Mouse (Mus musculus) adrenal gland, adult 2 months (tissue): Measurements from ENCODE around the gene Necap1. TPM values are rescaled to one million over a fixed set of nuclear protein-coding genes. Genes with fewer than 3 reads are reported as not detected.

ENCODE experiments used
- DNase-seq: peaks from one replicate; pipeline ENCODE4 v3.0.0; 2021
- microRNA-seq, 2 experiments: library from miRNA; unstranded; fragments of <30 nt; microRNA quantifications; one replicate each; pipeline ENCODE4 v1.2.0; 2021
- polyA plus RNA-seq: library from polyadenylated mRNA; depleted of rRNA; stranded (reverse); fragments of >200 nt; gene quantifications from 2 replicates; pipeline ENCODE4 v1.2.3, GENCODE M21; 2012; rRNA removed
- total RNA-seq, 2 experiments: library from RNA; stranded (reverse); gene quantifications; 2 replicates each; pipeline ENCODE4 v1.2.3; 2021

The Necap1 gene
- total and polyA plus RNA-seq, 3 experiments, result 12.4 to 55.3 (median 51.3) TPM

DNA sequence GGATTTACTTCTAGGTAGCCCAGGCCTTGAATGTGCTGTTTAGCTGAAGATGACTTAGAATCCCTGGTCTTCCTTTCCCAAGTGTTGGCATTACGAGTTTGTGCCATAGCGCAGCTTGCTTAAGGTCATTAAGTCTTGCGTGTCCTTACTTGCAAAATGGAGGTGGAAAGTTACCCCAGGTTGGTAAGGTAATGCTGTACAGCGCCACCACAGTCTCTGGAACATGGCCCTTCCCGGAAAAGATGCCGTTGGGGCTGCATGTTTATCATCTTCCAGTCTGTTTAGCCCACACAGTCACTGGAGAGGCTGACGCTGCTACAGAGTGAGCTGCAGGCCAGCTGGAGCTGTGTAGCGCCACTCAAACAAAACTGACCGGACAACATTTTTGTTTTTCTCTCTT lies 9.3 kb downstream of the Necap1 start:
- DNase-seq, result no peak

DNA sequence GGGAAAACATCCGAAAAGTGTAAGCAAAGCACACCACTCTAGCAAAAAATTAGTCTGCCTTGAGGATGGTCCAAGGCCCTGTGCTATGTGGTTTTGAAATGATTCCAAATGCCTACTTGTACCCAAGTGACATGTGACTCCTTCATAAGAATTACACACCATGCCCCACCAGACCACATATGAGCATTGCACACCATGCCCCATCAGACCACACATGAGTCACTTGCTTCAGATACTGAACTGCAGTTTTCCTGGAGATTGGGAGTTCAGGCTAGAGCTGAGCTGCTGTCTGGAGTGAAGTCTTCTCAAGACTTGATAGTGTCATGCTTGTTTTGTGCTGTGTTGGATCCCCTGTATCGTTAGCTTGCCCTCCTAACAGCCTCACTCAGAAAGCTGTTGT lies 15.3 kb downstream of the Necap1 start:
- no peak for DNase-seq

DNA sequence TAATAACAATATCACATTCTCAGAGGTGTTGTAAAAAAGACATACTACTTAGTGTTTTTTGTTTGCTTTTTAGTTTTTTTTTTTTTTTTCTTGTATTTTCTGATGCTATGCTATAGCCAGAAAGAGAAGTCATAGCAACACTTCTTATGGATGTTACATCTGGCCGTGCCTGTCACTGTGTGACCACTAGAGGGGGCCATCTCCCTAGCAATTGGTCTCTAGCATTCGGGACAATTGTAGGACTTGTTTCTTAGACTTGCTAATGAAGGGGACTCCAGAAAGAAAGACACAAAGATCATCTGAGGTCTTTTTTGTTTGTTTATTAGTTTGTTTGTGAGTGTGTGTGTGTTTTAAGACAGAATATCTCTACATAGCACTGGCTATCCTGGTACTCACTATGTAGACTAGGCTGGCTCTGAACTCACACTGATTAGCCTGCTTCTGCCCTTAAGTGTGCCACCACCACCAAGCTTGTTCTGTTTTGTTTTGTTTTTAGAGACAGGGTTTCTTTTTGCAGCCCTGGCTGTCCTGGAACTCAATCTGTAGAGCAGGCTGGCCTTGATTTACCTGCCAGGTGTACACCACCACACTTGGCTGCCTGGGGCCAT lies 18.3 kb downstream of the Necap1 start:
- peak; percentile 42 for DNase-seq

DNA sequence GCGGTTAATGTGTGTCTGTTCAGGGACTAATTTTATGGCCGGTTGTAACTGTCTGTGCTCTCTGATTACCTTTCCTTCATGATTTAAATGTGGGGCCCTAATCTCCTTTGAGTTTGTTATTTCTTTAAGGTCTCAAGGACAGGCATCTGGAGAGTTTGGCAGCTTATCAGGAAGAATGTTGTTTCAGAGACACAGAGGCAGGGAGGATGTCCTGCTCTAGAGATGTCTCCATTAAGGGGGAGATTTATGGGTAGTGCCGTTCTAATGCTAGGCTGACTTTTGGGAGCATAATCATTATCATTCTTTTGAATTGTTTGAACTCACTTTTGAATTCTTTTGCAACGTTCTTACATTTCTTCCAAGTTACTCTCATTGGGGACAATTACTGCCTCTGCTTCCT lies 45.6 kb downstream of the Necap1 start:
- no peak for DNase-seq

DNA sequence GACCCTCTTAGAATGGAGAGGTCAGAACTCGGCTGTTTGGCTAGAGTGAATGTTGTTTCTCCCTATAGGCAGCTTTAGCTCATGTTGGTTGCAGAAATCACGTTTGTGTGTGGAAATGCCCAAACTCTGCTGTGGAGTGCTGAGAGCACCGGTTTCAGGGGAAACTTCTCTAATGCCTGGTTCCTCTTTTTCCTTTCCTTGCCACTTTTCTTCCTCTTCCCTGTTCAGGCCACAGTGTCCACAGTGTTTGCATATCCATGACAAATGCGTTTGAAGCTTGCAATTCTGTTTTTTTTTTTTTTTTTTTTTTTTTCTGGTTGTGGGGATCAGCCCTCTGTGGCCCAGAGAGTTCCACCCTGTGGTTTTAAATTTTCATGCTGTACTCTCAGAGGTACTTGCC lies 47.2 kb downstream of the Necap1 start, which contains the start of gene Clec4a1:
Gene Clec4a1 (plus strand): TSS at position 398 of the 400 bp plus-strand sequence.
- DNase-seq, result no peak

DNA sequence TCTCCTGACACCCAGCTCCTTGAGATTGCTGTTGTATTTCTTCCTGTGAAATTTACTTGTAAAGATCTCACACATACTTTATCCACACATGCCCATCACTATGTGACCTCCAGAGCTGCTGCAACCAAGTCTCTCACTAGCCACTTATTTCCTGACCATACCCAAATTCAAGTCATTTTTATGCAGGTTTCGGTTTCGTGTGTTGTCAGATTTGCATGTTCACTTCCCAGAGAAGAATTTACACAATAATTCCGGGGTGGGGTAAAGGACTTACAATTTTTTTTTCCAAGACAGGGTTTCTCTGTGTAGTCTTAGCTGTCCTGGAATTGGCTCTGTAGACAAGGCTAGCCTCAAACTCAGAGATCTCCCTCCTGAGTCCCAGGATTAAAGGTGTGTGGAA lies 60.6 kb downstream of the Necap1 start:
- no peak for DNase-seq

Small RNA genes within 50 kb of the gene (microRNA-seq; reads per million reads assigned to microRNA genes)
- 0 to 0.22 reads per million in 2 experiments for gene Mir7231

Other genes starting within 250 kb of the Necap1 start
- gene Dppa3, start 248.1 kb upstream of the Necap1 start, total RNA-seq, result not detected
- gene Dppa3, start 248.1 kb upstream of the Necap1 start, polyA plus RNA-seq, result not detected in 2 replicates
- gene Nanog, start 167.0 kb upstream of the Necap1 start, total RNA-seq, result not detected
- gene Nanog, start 167.0 kb upstream of the Necap1 start, polyA plus RNA-seq, result not detected in 2 replicates
- gene Slc2a3, start 72.8 kb upstream of the Necap1 start, total RNA-seq, result 10 to 100 TPM in 1 of 2 experiments, 1 to 10 TPM in 1; 5.2 to 10.5 TPM
- 2.1 and 2.2 TPM in 2 replicates for gene Slc2a3, start 72.8 kb upstream of the Necap1 start, polyA plus RNA-seq
- gene Foxj2, start 54.6 kb upstream of the Necap1 start, total RNA-seq, result 10 to 100 TPM; 20.0 to 24.4 TPM
- gene Foxj2, start 54.6 kb upstream of the Necap1 start, polyA plus RNA-seq, result 12.4 and 14.8 TPM in 2 replicates
- gene C3ar1, start 18.3 kb upstream of the Necap1 start, total RNA-seq, result 1 to 10 TPM; 2.6 to 6.7 TPM
- gene C3ar1, start 18.3 kb upstream of the Necap1 start, polyA plus RNA-seq, result 2.7 and 3.0 TPM in 2 replicates
- gene Clec4a1, start 47.4 kb downstream of the Necap1 start, total RNA-seq, result 1 to 10 TPM; 2.6 to 3.5 TPM
- gene Clec4a1, start 47.4 kb downstream of the Necap1 start, polyA plus RNA-seq, result 0.33 and 0.42 TPM in 2 replicates
- gene Clec4a3, start 78.0 kb downstream of the Necap1 start, total RNA-seq, result 1 to 10 TPM; 3.7 to 3.8 TPM
- gene Clec4a3, start 78.0 kb downstream of the Necap1 start, polyA plus RNA-seq, result not detected in 2 replicates
- not detected for gene Clec4a4, start 115.9 kb downstream of the Necap1 start, total RNA-seq
- gene Clec4a4, start 115.9 kb downstream of the Necap1 start, polyA plus RNA-seq, result not detected in 2 replicates
- 1 to 10 TPM in 1 of 2 experiments, under 1 TPM in 1; 0.40 to 1.2 TPM for gene Clec4b1, start 175.5 kb downstream of the Necap1 start, total RNA-seq
- 0.25 and 0.32 TPM in 2 replicates for gene Clec4b1, start 175.5 kb downstream of the Necap1 start, polyA plus RNA-seq
- 1 to 10 TPM; 1.9 to 4.9 TPM for gene Clec4a2, start 232.0 kb downstream of the Necap1 start, total RNA-seq
- gene Clec4a2, start 232.0 kb downstream of the Necap1 start, polyA plus RNA-seq, result 0.48 and 0.51 TPM in 2 replicates